Mouse (Mus musculus): ENCODE results near the gene Med23. TPM values are rescaled to one million over a fixed set of nuclear protein-coding genes. Genes with fewer than 3 reads are reported as not detected.

The Med23 gene
- polyA plus RNA-seq, 1 experiment, result 14.2 TPM

GRCm38 (mm10) chr10:24912576-24912975 lies 42.8 kb downstream of the Med23 start:
- TF ChIP-seq CTCF (conservative IDR thresholded peaks at IDR 0.05; ENCODE audit: insufficient read depth, insufficient read length, low read depth, low read length) (no peak), POLR2A (IDR thresholded peaks at IDR 0.05; ENCODE audit: low read depth, low read length) (no peak)
- no peak overlapping the region for H3K27ac ChIP-seq (ENCODE audit: insufficient read depth, low read depth, low read length)
- peaks cover 2% of the 10 kb centered on the region for H3K36me3 ChIP-seq (ENCODE audit: control insufficient read depth, insufficient read depth, low read length)
- DNase-seq, result no peak
- H3K27me3 ChIP-seq (replicated peaks; ENCODE audit: control insufficient read depth, insufficient read depth, low read length), result no peaks in the 10 kb centered on the region
- H3K4me1 ChIP-seq (ENCODE audit: control insufficient read depth, insufficient read depth, low read length), result no peaks in the 10 kb centered on the region
- H3K4me3 ChIP-seq (ENCODE audit: insufficient read depth, low read depth, low read length), result no peak overlapping the region
- WGBS, result 96% methylated on average over 14 of the region's 14 CpGs

GRCm38 (mm10) chr10:24915486-24915885 lies 45.7 kb downstream of the Med23 start:
- TF ChIP-seq POLR2A (IDR thresholded peaks at IDR 0.05; ENCODE audit: low read depth, low read length) (no peak), CTCF (conservative IDR thresholded peaks at IDR 0.05; ENCODE audit: insufficient read depth, insufficient read length, low read depth, low read length) (no peak)
- peaks cover 2% of the 10 kb centered on the region for H3K36me3 ChIP-seq (ENCODE audit: control insufficient read depth, insufficient read depth, low read length)
- DNase-seq, result no peak

GRCm38 (mm10) chr10:24922977-24923376 lies 53.2 kb downstream of the Med23 start:
- WGBS, result 73% methylated on average over 4 of the region's 4 CpGs
- no peak overlapping the region for H3K4me3 ChIP-seq (ENCODE audit: insufficient read depth, low read depth, low read length)
- DNase-seq, result no peak
- H3K36me3 ChIP-seq (ENCODE audit: control insufficient read depth, insufficient read depth, low read length), result no peaks in the 10 kb centered on the region; the same call in 1 of the 2 replicates
- H3K27me3 ChIP-seq (replicated peaks; ENCODE audit: control insufficient read depth, insufficient read depth, low read length), result no peaks in the 10 kb centered on the region
- H3K27ac ChIP-seq (ENCODE audit: insufficient read depth, low read depth, low read length), result no peak overlapping the region
- no peaks in the 10 kb centered on the region for H3K4me1 ChIP-seq (ENCODE audit: control insufficient read depth, insufficient read depth, low read length)
- no peak for TF ChIP-seq POLR2A (IDR thresholded peaks at IDR 0.05; ENCODE audit: low read depth, low read length)
- TF ChIP-seq CTCF (conservative IDR thresholded peaks at IDR 0.05; ENCODE audit: insufficient read depth, insufficient read length, low read depth, low read length), result no peak

More at GRCm38 (mm10) chr10:24915486-24915885, 45.7 kb downstream of the Med23 start:
- Histone ChIP-seq H3K4me1 (ENCODE audit: control insufficient read depth, insufficient read depth, low read length) (no peaks in the 10 kb centered on the region), H3K27ac (ENCODE audit: insufficient read depth, low read depth, low read length) (no peak overlapping the region), H3K27me3 (replicated peaks; ENCODE audit: control insufficient read depth, insufficient read depth, low read length) (no peaks in the 10 kb centered on the region), H3K4me3 (ENCODE audit: insufficient read depth, low read depth, low read length) (no peak overlapping the region)
- WGBS, result 86% methylated on average over 6 of the region's 6 CpGs

- H3K4me1 ChIP-seq (ENCODE audit: control insufficient read depth, insufficient read depth, low read length), result no peaks in the 10 kb centered on the region
- no peak for DNase-seq
- no peak overlapping the region for H3K4me3 ChIP-seq (ENCODE audit: insufficient read depth, low read depth, low read length)
- H3K36me3 ChIP-seq (ENCODE audit: control insufficient read depth, insufficient read depth, low read length), result no peaks in the 10 kb centered on the region
- H3K27me3 ChIP-seq (replicated peaks; ENCODE audit: control insufficient read depth, insufficient read depth, low read length), result no peaks in the 10 kb centered on the region
- TF ChIP-seq CTCF (conservative IDR thresholded peaks at IDR 0.05; ENCODE audit: insufficient read depth, insufficient read length, low read depth, low read length) (no peak), POLR2A (IDR thresholded peaks at IDR 0.05; ENCODE audit: low read depth, low read length) (no peak)
- WGBS, result 85% methylated on average over 3 of the region's 3 CpGs
- no peak overlapping the region for H3K27ac ChIP-seq (ENCODE audit: insufficient read depth, low read depth, low read length)
Measured at GRCm38 (mm10) chr10:24924296-24924695, 54.5 kb downstream of the Med23 start.

GRCm38 (mm10) chr10:24926380-24926779 lies 56.6 kb downstream of the Med23 start:
- TF ChIP-seq CTCF (conservative IDR thresholded peaks at IDR 0.05; ENCODE audit: insufficient read depth, insufficient read length, low read depth, low read length) (no peak), POLR2A (IDR thresholded peaks at IDR 0.05; ENCODE audit: low read depth, low read length) (no peak)
- no peak overlapping the region for H3K4me3 ChIP-seq (ENCODE audit: insufficient read depth, low read depth, low read length)
- no peaks in the 10 kb centered on the region for H3K27me3 ChIP-seq (replicated peaks; ENCODE audit: control insufficient read depth, insufficient read depth, low read length)
- no peak overlapping the region for H3K27ac ChIP-seq (ENCODE audit: insufficient read depth, low read depth, low read length)
- no peaks in the 10 kb centered on the region for H3K36me3 ChIP-seq (ENCODE audit: control insufficient read depth, insufficient read depth, low read length)
- no peak for DNase-seq
- WGBS, result 47% methylated on average over 10 of the region's 10 CpGs
- no peaks in the 10 kb centered on the region for H3K4me1 ChIP-seq (ENCODE audit: control insufficient read depth, insufficient read depth, low read length)

GRCm38 (mm10) chr10:24926962-24927720 lies 57.4 kb downstream of the Med23 start, which contains the start of gene Arg1:
TSS of gene Arg1 (minus strand) at chr10:24927484.
- TF ChIP-seq POLR2A (IDR thresholded peaks at IDR 0.05; ENCODE audit: low read depth, low read length) (no peak), CTCF (conservative IDR thresholded peaks at IDR 0.05; ENCODE audit: insufficient read depth, insufficient read length, low read depth, low read length) (no peak)
- WGBS, result 37% methylated on average over 14 of the region's 14 CpGs
- Histone ChIP-seq H3K4me3 (ENCODE audit: insufficient read depth, low read depth, low read length) (no peak within 1 kb of the TSS), H3K4me1 (ENCODE audit: control insufficient read depth, insufficient read depth, low read length) (no peaks in the 10 kb centered on the region), H3K27ac (ENCODE audit: insufficient read depth, low read depth, low read length) (no peak within 1 kb of the TSS), H3K27me3 (replicated peaks; ENCODE audit: control insufficient read depth, insufficient read depth, low read length) (no peaks in the 10 kb centered on the region), H3K36me3 (ENCODE audit: control insufficient read depth, insufficient read depth, low read length) (no peaks in the 10 kb centered on the region)
- DNase-seq, result peak; percentile 8

- DNase-seq, result peak; percentile 14
- H3K4me1 ChIP-seq (ENCODE audit: control insufficient read depth, insufficient read depth, low read length), result no peaks in the 10 kb centered on the region
- TF ChIP-seq CTCF (conservative IDR thresholded peaks at IDR 0.05; ENCODE audit: insufficient read depth, insufficient read length, low read depth, low read length) (no peak), POLR2A (IDR thresholded peaks at IDR 0.05; ENCODE audit: low read depth, low read length) (no peak)
- no peaks in the 10 kb centered on the region for H3K36me3 ChIP-seq (ENCODE audit: control insufficient read depth, insufficient read depth, low read length)
- H3K4me3 ChIP-seq (ENCODE audit: insufficient read depth, low read depth, low read length), result no peak overlapping the region
- H3K27ac ChIP-seq (ENCODE audit: insufficient read depth, low read depth, low read length), result no peak overlapping the region
- WGBS, result 14% methylated on average over 12 of the region's 12 CpGs
- no peaks in the 10 kb centered on the region for H3K27me3 ChIP-seq (replicated peaks; ENCODE audit: control insufficient read depth, insufficient read depth, low read length)
Measured at GRCm38 (mm10) chr10:24928072-24928471, 58.3 kb downstream of the Med23 start.

All from kidney, adult 2 months (tissue).